Mouse (Mus musculus): ENCODE data around the gene Olfr282.

GRCm38 (mm10) chr15:98415996-98416395, 15.0 kb upstream of the Olfr282 start:
- no peak for TF ChIP-seq CTCF (IDR thresholded peaks at IDR 0.05; ENCODE audit: insufficient read depth, low read length)
- no peak for TF ChIP-seq POLR2A (IDR thresholded peaks at IDR 0.05; ENCODE audit: borderline replicate concordance, extremely low read depth, low read depth, low read length)
